Mouse (Mus musculus): ENCODE results near the gene Tcl1b4. TPM values are rescaled to one million over a fixed set of nuclear protein-coding genes. Genes with fewer than 3 reads are reported as not detected.

The Tcl1b4 gene
- polyA plus RNA-seq, 1 experiment from 2014 or later: not detected

Other genes starting within 250 kb of the Tcl1b4 start
- 0.64 and 0.79 TPM in 2 replicates for gene Syne3, start 192.1 kb upstream of the Tcl1b4 start, polyA plus RNA-seq (2016; fragmentation: Nextera tagmentation; extraction: Ambion mirVana)
- gene Glrx5, start 169.3 kb upstream of the Tcl1b4 start, polyA plus RNA-seq (2016; fragmentation: Nextera tagmentation; extraction: Ambion mirVana): 188 and 196 TPM in 2 replicates
- not detected in 2 replicates for gene Tcl1b2, start 55.9 kb upstream of the Tcl1b4 start, polyA plus RNA-seq (2016; fragmentation: Nextera tagmentation; extraction: Ambion mirVana)
- not detected in 2 replicates for gene Tcl1b1, start 42.3 kb upstream of the Tcl1b4 start, polyA plus RNA-seq (2016; fragmentation: Nextera tagmentation; extraction: Ambion mirVana)
- not detected in 2 replicates for gene Tcl1b5, start 25.6 kb upstream of the Tcl1b4 start, polyA plus RNA-seq (2016; fragmentation: Nextera tagmentation; extraction: Ambion mirVana)
- gene Tcl1b3, start 10.9 kb upstream of the Tcl1b4 start, polyA plus RNA-seq (2016; fragmentation: Nextera tagmentation; extraction: Ambion mirVana): not detected in 2 replicates
- gene Tcl1, start 20.8 kb downstream of the Tcl1b4 start, polyA plus RNA-seq (2016; fragmentation: Nextera tagmentation; extraction: Ambion mirVana): not detected in 2 replicates
- 0.54 and 0.76 TPM in 2 replicates for gene Tunar, start 131.9 kb downstream of the Tcl1b4 start, polyA plus RNA-seq (2016; fragmentation: Nextera tagmentation; extraction: Ambion mirVana)

All from embryonic facial prominence, embryonic 12.5 days (tissue).